Mouse (Mus musculus) mouse trophoblast stem cell (cell line): ENCODE measurements around the gene G6pdx.

ENCODE experiments used
- in situ Hi-C, 2 experiments: fragments of 300-500 bp; cut with MseI, MboI; formaldehyde crosslinking; loops; 2 replicates in 1 of 2; 3 replicates in 1 of 2; pipeline ENCODE4 v1.15.1; 2025

G6pdx gene

DNA sequence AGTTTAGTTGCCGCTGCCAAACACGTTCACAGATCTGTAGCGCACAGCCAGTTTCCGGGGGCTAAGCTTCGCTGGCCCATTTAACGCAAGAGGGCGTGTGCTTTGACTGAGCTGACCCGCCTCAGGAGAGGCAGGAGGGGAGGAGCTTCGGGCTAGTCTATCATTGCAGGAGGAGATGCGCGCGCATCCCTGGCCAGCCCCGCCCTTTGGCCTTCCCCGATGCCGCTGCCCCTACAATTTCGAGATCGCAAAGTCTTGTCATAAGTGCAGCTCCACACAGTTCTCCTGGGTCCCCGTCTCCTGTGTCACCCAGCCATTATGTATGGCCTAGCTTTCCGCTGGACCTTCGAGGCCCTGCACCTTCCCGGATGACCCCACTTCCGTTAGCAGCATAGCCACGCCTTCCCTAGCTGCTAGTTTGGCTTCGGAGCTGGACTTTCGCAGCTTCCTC lies at the start of gene G6pdx:
Gene G6pdx (minus strand): TSS at position 369 of the 451 bp plus-strand sequence.
- in situ Hi-C loops: no loop called here

DNA sequence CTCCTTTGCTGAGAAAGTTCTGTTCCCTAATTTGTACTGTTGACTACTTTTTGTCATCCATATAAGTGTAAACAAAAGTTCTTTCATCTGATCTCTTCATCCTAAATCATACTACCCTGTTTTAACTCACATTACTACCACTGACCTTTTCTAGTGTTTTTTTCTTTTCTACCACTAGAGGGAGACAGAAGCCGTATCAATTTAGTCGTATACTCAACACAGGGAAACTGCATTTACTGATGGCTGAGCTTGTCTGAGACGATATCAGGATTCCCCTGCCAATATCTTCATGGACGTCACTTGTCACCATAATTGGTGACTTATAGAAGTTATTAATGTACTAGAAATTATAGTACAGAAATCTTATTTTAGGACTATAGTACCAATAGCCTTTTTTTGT lies 23.8 kb upstream of the G6pdx start:
- in situ Hi-C loops: loop anchor here in 1 of 2 experiments (25.0 kb wide), 1 partner anchor 310 kb away; no protein-coding TSS in a partner anchor

DNA sequence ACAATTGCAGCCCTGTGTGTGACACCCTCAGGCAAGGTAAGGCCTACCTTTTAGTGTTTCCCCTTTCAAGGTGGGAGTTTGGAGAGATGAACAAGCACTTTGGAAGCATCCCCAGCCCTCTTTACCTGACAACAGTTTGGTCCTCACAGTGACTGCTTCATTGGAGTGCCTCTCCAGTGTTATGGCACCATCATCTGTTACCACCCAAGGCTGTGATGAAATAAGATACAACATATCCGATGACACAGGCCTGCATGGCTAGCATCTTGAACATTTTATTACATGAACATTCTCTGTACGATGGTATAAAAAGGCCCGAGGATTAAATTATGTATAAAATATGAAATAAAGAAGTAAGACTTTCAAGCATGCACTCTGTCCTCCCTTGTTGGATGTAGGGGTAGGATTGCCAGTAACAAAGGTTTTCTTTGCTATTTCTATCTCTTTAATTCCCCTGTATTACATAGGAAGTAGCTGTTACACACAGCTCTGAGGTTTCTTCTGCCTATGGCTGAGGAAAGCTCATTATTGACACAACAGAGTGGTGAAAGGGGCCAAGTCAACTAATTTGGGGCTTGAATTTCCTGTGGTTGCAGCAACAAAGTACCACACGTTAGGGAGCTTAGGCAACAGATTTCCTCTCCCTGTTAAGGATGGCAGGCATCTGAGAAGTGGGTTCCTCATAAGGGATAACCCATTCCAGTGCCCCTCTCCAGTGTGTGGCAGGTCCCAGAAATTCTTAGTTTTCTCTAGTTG lies 22.3 kb upstream of the G6pdx start:
- in situ Hi-C loops: loop anchor here in 1 of 2 experiments (25.0 kb wide), 1 partner anchor 311 kb away; no protein-coding TSS in a partner anchor

DNA sequence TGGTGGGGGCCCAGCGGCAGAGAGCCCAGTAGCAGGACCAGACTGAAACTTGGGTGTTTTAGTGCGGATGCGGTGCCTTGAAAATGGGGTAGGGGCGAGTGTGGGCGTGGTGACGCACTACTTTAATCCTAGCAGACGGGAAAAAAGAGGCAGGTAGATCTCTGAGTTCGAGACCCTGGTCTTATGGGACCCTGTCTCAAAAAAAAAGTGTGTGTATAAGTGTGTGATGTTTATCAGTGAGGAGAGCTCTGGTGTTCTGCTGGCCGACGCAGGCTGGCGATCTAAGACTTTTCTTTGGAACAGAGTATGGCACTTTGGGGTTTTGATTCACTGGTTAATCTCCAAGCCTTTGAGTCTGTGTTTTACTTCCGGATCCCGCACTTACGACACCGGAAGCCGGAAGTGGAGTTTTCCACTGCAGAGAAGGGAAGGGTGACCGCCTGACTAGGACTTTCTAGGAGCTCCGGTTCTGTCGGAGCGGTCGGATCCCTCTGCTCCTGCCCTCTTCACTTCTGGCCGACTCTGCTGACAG lies 362 bp upstream of the G6pdx start:
- in situ Hi-C loops: no loop called here

DNA sequence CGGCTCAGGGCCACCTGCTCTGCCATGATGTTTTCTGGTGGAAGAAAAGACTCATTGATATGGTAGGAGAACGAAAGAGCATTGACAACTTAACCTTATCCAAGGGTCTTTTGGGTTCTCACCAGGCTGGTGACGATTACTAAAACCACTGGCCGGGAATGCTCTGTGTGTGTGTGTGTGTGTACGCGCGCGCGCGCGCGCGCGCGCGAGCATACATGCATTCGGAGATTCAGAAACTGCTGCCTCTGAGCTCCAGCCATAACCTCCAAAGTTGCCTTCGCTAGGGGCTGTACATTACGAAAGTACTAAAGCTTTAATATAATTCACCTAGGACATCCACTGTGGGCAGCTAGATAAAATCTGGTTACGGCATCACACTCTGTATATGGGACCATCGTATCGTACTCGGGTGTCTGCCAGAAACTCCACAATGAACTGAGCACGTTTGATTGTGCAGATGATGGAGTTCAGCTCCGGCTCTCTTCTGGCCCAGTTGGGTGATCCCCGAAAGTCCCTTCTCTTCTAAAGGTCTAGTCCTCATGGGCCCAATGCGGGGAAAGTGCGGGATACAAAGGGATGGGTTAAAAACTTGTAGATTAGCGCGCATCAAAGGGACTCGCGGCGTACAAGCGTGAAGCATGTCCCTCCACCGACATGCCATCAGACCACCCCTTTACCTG lies 708 bp downstream of the G6pdx start:
- in situ Hi-C loops: no loop called here

DNA sequence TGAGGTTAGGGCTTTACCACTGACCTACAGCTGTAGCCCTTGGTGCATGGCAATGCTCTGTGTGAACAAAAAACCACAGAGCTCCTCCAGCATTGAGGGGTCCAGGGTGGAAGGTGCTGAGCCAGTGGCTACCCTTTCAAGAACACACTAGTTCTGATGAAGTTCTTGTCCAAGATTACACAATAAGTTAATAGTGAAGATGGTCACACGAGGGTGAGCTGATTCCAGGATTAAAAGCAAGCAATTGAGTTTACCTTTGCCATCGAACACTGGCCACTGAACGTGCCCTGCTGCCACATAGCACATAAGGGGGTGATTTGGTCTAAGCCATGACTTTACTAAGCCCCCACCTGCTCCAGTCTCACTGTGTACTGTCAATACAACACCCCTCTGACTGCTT lies 1.9 kb downstream of the G6pdx start:
- in situ Hi-C loops: no loop called here

DNA sequence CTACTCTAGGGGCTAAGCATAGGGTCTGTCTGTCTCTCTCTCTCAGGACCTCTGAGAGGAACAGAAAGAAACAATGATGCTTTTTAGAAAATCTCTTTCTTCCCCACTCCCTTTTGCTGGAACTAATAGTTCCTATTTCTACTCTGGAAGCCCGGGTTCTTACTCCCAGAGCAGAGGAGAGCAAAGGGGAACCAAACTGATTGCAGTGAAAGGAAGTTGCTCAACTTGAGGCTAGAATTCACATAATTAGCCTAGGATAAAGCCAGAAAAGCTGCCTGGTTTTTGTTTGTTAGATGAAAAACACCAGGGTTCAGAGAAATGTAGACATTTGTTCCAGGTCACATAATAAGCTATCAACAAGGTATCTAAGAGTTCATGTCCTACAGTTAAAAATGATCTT lies 2.7 kb downstream of the G6pdx start:
- in situ Hi-C loops: no loop called here

DNA sequence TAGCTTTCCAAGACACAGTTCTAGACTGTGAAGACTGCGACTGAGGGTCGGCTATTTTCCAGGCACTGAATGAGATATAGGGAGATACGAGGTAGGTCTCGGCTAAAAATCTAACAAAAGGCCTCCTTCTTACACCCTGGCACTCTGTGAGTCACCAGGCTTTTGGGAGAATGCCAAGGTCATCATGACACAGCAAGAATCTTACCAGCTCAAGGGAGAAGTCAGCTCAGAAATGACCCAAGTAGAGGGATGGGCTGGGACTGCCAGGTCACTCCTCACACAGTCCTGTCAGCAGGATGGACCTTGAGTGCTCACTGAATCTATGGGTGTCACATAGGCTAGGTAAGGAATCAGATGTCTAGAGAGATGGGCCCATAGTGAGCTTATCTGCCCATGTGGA lies 3.8 kb downstream of the G6pdx start:
- in situ Hi-C loops: no loop called here

DNA sequence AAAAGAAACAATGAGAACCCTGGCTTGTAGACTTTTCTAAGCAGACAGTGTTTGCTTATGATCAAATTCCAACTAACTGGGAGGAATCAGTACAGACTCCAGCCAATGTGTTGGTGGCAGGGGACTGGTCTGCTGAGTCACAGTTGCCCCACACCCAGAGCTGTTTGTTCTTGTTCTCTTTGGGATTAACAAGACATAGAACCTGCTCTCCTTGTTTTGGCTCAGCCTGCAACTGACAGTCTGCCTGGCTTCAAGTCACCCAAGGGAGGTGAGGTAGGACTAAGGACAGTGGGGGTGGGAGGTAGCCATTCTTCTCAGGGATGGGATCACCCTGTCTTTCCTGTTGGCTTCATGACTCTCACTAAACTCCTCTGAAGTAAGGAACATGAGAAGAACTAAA lies 4.6 kb downstream of the G6pdx start:
- in situ Hi-C loops: no loop called here

DNA sequence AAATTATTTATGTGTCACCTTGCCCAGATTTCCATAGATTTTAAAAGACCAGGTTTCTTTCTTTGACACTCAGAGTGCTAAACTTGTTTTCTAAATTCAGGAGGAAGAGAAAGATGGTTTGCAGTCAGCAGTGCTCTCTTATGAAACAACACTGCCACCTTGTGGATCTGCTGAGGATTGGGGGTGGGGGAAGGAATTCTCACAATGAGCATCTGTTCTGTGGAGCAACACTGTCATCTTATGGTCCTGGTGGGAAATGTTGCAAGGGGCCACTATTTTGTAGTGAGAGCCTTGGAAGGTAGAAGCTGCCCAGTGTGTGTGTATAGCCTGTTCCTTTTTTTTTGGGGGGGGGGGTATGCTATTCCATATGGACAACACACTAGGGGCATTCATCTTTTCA lies 15.6 kb downstream of the G6pdx start:
- in situ Hi-C loops: loop anchor here in 1 of 2 experiments (10.0 kb wide), 2 partner anchors 169 to 289 kb away; partner anchors contain the start of genes Flna and Opn1mw

DNA sequence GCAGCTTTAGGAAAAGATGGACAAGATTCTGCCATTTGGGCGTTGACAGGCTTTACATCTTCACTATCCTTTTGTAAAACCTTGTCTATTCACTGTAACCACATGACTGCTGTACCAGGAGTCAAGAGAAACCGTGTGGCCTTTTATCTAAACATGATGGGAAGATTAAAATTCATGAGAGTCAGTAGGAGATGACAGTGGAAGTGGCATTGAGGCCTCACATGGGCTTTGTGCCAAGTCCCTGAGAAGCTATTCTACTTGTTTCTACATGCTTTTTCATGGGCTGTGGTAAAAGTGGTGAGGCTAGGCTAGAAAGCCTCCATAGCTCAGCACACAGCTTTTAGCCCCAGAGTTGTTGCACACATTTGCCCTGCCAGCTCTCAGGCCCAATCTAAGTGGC lies 20.7 kb downstream of the G6pdx start:
- in situ Hi-C loops: no loop called here

DNA sequence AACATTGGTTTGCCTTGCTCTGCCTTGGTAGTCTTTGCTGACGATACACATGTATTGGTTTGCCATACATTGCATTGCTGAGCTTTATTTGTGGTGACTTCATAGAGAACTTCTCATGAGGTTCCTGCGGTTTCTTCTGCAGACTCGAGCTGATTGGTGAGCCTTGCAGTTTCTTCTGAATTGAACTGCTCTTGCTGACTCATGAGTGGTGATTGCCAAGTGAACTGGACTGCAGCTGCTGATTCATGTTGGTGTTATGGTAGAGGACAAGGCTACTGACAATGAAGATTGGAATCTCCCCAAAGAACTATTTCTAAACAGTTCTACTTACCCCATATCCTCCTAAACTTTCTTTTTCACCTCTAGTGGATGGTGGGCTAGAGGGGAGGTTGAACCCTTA lies 28.9 kb downstream of the G6pdx start:
- in situ Hi-C loops: no loop called here

DNA sequence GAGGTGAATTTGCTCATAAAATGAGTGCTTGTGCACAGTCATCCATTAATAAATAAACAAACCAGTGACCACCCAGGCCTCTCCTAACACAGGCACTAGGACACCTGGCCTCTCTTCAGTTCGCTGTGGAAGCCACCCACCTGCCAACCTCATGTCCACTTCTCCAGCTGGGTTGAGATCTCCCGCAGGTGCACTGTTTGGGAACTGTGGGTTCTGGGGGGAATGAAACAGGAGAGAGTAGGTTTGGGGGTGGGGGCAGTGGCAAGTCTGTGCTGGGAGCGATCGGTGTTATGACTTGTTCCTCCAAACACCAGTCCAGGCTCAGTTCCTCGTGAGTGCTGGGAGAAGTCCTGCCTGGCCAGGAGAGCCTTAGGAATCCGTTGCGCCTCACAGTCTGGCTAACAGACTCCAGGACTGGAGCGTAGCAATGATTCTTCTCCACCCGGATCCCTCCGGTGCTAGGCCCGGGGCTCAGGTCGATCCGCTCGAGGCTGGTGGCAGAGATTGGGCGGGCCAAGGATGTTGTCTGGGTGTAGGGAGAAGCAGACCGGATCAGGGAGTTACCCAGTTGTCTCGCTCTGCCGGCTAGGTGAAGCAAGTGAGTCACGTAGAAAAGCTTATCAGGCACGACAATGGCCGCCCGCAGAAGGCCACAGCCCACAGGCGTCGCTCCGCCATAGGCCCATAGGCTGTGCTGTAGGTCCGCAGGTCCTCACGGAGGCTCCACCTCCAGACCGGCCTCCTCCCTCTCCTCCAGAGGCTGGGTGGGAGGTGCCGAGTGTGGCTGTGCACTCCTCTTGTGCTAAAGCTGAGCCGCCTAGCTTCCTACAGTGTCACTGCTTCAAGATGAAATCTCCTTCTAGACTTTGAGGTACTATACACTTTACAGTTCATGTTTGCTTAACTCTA lies 36.2 kb downstream of the G6pdx start, which contains the start of the genes Fam3a and Ikbkg:
Gene Fam3a (minus strand): TSS at position 738 of the 909 bp plus-strand sequence.
Gene Ikbkg (plus strand): TSS at position 756 of the 909 bp plus-strand sequence.
- in situ Hi-C loops: no loop called here

DNA sequence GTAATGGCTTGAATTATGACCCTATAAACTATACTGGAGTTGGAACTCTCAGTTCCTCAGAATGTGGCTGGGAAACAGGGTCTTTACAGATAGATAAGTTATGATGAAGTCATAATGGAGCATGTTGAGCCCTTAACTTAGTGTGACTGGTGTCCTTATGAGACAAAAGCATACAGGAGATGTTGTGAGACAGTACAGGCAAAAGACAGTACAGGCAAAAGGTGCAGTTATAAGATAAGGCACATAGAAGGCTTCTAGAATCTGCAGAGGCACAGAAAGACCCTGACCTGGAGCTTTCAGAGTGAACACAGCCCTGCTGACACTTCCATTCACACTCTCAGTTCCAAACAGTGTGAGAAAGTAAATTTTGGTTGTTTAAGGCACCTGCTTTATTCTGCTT lies 40.8 kb downstream of the G6pdx start:
- in situ Hi-C loops: no loop called here

DNA sequence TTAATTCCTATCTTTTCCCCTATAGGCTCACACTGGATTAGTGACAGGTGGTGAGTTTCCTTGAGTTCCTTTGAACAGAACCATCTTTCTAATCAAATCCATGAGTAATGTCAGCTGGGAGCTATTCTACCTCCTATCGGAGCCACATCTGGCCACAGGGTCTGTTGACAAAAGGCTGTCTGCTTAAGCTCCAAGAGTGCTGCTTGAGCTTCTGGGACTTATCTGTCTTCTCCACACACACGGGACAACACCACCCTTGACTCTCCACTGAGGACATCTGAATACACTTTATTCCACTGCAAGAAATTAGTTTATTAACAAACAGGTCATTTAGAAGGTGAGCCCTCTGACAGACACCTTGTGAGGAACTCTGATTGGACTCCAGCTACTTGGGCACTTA lies 44.5 kb downstream of the G6pdx start:
- in situ Hi-C loops: no loop called here

DNA sequence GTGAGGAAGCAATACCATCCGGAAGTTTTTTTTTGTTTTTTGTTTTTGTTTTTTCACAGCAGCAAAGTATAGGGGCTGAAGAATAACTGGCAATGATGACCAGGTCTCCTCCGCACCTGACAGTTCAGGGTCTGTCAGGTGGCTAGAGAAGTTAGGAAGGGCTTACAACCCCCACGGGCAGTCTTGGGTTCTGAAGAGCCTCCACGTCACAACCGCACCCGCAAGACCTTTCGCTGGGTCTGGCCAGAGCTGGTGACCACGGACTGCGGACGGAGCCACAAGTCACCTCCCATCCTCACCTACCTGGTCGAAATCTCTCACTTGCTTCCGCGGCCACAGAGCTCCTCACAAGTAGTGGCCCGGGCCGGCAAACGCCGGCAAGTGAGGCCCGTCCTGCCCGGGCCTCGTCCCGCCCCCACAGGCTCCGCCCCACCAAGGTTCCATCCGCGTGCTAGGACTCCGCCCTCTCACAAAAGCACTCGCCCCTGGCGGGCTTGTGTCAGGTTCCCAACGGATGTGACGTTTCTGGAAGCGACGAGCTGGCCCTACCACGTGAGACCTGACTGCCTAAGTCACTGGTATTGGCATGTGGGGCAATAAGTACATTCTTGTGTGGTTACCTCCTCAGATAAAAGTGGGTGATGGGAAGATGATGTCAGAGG lies 56.0 kb downstream of the G6pdx start, which contains the start of the genes Ubl4a and Slc10a3:
Gene Ubl4a (minus strand): TSS at position 331 of the 662 bp plus-strand sequence.
Gene Slc10a3 (minus strand): TSS at position 462 of the 662 bp plus-strand sequence.
- in situ Hi-C loops: no loop called here

DNA sequence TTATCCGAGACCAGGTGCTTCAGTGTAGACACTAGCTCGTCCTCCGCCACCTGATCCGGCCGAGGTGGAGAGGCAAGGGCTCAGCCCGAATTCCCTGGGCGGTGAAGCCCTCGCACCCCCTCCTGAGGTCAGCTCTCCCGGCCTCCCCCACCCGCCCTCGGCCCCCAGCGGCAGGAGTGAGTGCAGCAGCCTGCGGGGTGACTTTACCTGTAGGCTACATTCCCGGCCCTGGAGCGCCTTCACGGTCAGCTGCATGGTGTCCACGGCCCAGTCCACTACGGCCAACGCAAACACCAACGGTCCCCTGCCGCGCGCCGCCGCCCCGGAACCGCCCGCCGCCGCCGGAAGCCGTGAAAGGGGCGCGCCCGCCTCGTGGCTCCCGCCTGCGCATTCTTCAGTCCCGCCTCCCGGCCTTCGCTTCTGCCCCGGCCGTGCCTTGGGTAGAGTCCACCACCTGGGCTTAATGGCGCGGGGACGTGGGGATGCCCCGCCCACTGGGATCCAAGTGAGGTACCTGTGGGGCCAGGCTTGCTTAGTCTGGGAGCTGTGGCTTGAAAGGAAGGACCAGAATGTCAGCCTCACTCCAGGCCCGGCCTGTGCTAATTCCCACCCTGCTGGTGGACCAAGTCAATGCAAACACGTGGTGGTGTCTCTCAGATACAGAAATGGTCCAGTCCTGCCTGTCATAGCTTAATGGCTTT lies 60.6 kb downstream of the G6pdx start:
- in situ Hi-C loops: no loop called here

DNA sequence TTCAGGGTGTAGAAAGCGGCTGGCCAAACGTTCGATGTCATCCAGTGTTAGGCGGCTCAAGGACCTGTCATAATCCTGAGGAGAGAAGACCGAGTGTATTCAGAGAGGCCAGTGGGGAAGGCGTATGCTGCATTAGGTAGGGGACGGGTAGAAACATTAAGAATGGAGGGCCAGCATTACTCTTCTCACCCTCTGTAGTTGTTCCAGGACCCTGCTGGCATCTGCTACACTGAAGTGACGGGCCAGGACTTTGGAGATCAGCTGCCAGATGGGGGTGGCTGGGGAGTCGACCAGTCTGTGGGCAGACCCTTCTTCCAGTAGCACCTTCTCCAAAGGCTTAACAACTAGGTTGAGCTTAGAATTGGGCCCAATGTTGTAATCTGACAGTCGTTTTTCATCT lies 61.5 kb downstream of the G6pdx start:
- in situ Hi-C loops: no loop called here
